Mouse (Mus musculus) limb, embryonic 15.5 days (tissue): ENCODE measurements around the gene Cwc25. TPM values are rescaled to one million over a fixed set of nuclear protein-coding genes. Genes with fewer than 3 reads are reported as not detected.
"Not testable (repeated sequence)": the region's sequence is repeated elsewhere in the genome, so short reads cannot be mapped to it uniquely, and the experiment has no call there.

Experiments used
- ATAC-seq: fragments of 200-750 bp; cut with Nextera tagmentation; 2 replicates; pipeline ENCODE4 v1.8.0; 2017; ENCODE audit warnings: low read depth, moderate TSS enrichment; ENCODE audit not compliant: insufficient number of reproducible peaks, low FRiP score, low TSS enrichment
- H3K27ac ChIP-seq: fragments of 300-500 bp; sonication (generic); 2 replicates; pipeline ENCODE4 v1.5.1; 2015; ENCODE audit warnings: moderate library complexity, mild to moderate bottlenecking, inconsistent platforms
- H3K27me3 ChIP-seq: fragments of 300-500 bp; sonication (generic); 2 replicates; pipeline ENCODE4 v1.6.1; 2015; ENCODE audit warnings: inconsistent platforms
- H3K36me3 ChIP-seq: fragments of 300-500 bp; sonication (generic); 2 replicates; pipeline ENCODE4 v1.6.1; 2015; ENCODE audit warnings: inconsistent platforms
- H3K4me1 ChIP-seq: fragments of 300-500 bp; sonication (generic); 2 replicates; pipeline ENCODE4 v1.6.1; 2015; ENCODE audit warnings: inconsistent platforms
- H3K4me2 ChIP-seq: fragments of 300-500 bp; sonication (generic); 2 replicates; pipeline ENCODE4 v1.6.1; 2015; ENCODE audit warnings: mild to moderate bottlenecking, inconsistent platforms
- H3K4me3 ChIP-seq: fragments of 300-500 bp; sonication (generic); 2 replicates; pipeline ENCODE4 v1.5.1; 2015; ENCODE audit warnings: mild to moderate bottlenecking, inconsistent platforms
- H3K9ac ChIP-seq: fragments of 300-500 bp; sonication (generic); 2 replicates; pipeline ENCODE4 v1.6.1; 2015; ENCODE audit warnings: inconsistent platforms
- H3K9me3 ChIP-seq: fragments of 300-500 bp; sonication (generic); 2 replicates; pipeline ENCODE4 v1.6.1; 2016; ENCODE audit warnings: inconsistent platforms
- WGBS: fragments of 180-500 bp; shearing (Covaris S2); methylation state at CpG from one replicate; pipeline ENCODE4 v1.1.7; 2015; 5-methylcytosine and 5-hydroxymethylcytosine counted together
- polyA plus RNA-seq: library from polyadenylated mRNA; unstranded; fragments of >200 nt; fragmentation: Nextera tagmentation; extraction: Ambion mirVana; gene quantifications from 2 replicates; pipeline ENCODE4 v1.2.1, GENCODE M21; 2015

Gene Cwc25
- polyA plus RNA-seq, 1 experiment from 2014 or later = 19.1 TPM

DNA sequence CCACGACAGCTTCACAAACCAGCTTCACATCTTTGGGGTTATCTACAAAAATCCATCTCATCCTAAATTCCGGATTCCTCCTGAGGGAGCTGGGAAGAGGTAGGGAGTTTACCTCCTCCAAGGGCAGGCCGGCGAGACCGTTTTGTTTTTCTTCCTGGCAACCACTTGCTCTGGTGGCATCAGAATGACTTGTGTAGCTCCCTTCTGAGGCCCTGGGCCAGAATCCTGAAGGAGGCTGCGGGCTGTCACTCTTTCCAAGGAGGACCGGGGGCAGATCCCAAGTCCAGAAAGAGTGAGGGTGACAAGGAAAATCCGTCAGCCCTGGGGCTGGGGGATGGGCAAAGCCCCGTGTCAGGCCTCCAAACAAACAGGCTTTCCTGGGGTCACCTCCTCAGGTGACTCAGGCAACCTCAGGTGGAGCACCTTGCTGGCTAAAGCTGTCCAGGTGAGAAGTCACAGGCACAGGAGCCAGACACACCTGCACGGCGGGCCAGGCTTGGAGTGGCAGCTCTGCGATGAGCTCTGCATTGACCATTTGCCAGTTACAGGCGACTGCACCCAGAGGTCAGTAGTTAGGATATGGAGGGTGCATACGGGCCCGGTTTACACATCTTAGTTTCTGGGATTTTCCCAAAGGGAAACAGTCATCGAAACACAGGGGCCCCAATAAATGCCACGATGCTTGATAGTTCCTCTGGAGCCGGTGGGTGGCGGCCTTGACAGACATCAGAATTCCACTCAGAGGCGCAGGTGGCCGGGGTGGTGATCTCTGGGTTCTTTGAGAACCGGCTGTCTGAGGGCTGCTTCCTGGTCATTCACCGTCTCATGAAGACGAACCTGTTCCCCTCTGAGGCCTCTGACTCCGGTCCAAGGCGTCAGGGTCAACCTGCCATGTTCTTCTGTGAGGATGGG is 48.7 kb downstream of the Cwc25 start:
- peaks cover 81% of the 10 kb centered on the region for H3K36me3 ChIP-seq
- 85% methylated on average over 26 of the region's 26 CpGs for WGBS
- no peaks in the 10 kb centered on the region for H3K27me3 ChIP-seq
- ATAC-seq = no peak
- no peak overlapping the region for H3K4me2 ChIP-seq
- no peaks in the 10 kb centered on the region for H3K4me1 ChIP-seq
- no peak overlapping the region for H3K4me3 ChIP-seq
- no peak overlapping the region for H3K9ac ChIP-seq
- no peak overlapping the region for H3K27ac ChIP-seq
- no peaks in the 10 kb centered on the region for H3K9me3 ChIP-seq

DNA sequence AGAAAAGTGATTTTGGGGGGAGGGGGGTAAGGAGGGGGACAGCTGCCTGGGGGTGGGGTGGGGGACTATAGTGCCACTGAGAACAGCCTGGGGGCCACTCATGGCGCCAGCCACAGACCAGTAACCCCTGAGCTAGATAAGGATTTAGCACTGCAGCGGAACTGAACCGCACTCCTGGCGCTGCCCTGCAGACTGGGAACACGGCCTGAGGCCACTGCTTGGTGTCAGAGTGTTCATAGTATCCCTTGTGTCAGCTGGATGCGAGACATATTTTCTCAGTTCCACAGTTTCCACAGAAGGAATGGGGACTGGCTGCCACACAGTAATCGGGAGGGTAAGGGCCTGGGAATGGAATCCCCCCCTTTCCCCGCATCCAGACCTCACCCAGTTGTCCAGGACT is 50.3 kb downstream of the Cwc25 start:
- H3K9me3 ChIP-seq = no peaks in the 10 kb centered on the region

DNA sequence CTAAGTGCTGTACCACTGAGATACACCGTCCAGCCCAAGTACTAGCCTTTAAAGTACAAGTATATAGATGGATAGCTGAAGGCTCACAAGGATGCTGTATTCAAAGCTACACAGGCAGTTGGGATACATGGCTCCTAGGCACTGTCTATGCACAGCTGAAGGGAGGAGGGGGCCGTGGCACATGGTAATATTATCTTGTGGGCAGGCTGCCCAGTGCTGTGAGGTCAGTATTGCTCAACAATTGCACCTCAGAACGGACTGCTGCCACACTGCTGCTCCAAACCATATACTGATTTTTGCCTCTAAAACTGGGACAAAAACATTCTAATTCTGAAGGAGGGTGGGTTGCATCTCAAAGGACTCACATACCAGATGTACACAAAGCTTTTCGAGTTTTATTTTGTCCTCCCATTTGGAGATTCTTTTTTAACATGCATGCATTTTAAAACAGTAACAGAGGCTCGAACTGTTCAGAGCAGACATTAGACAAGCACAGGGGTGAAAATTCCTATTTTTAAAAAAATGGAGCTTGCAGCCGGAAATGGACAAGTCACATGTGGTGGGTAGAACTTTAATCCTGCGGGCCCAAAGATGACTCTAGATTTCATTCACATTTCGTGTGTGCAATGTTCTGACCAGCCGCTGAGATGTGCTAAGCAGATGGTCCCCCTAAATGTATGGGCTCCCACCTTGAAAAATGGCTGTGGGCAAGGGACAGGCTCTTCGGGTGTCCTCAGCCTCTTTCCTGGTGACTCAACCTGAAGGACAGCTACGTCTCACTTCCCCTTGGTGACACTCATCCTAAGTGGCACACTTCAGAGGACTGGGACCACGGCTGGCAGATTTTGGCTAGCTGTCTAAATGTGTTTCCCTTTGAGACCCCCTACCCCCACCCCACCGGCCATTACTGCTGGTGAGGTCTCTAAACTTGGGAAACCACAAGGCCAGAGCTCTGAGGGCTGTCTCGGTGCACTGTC is 51.3 kb downstream of the Cwc25 start:
- Histone ChIP-seq H3K4me1 (no peaks in the 10 kb centered on the region), H3K9me3 (no peaks in the 10 kb centered on the region), H3K9ac (no peak overlapping the region), H3K36me3 (peaks cover 71% of the 10 kb centered on the region), H3K4me2 (no peak overlapping the region), H3K4me3 (no peak overlapping the region), H3K27me3 (no peaks in the 10 kb centered on the region), H3K27ac (peak overlapping the region; percentile 18; the same call in 1 of the 2 replicates)
- WGBS = 83% methylated on average over 14 of the region's 14 CpGs
- 0 out of 2 replicates have a peak, but pooled peaks have one; percentile 27 for ATAC-seq

More for the DNA sequence above, 50.3 kb downstream of the Cwc25 start:
- H3K4me2 ChIP-seq = no peak overlapping the region
- 91% methylated on average over 8 of the region's 8 CpGs for WGBS
- H3K9ac ChIP-seq = no peak overlapping the region
- H3K27me3 ChIP-seq = no peaks in the 10 kb centered on the region
- peak overlapping the region; percentile 27; the same call in 1 of the 2 replicates for H3K27ac ChIP-seq
- peaks cover 81% of the 10 kb centered on the region for H3K36me3 ChIP-seq
- H3K4me1 ChIP-seq = no peaks in the 10 kb centered on the region
- no peak for ATAC-seq
- no peak overlapping the region for H3K4me3 ChIP-seq

DNA sequence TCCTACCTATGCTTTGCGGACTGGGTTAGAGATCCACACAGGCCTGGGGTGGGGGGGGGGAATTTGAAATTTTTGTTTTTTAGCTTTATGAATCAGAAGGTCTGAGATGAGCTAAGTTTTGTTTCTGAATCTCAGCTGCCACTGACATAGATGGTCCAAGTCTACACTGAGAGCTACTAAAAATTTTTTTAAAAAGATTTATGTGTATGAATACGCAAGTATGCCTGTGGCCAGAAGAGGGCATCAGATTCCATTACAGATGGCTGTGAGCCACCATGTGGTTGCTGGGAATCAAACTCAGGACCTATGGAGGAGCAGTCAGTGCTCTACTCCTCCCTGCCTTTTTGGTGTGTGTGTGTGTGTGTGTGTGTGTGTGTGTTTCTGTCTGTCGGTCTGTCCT is 52.0 kb downstream of the Cwc25 start:
- no peaks in the 10 kb centered on the region for H3K4me1 ChIP-seq
- no peaks in the 10 kb centered on the region for H3K9me3 ChIP-seq
- H3K9ac ChIP-seq = no peak overlapping the region
- 94% methylated on average over 3 of the region's 3 CpGs for WGBS
- H3K36me3 ChIP-seq = peaks cover 65% of the 10 kb centered on the region
- no peak overlapping the region for H3K4me3 ChIP-seq
- no peak overlapping the region for H3K27ac ChIP-seq
- ATAC-seq = 0 out of 2 replicates have a peak, but pooled peaks have one; percentile 8
- no peaks in the 10 kb centered on the region for H3K27me3 ChIP-seq
- H3K4me2 ChIP-seq = no peak overlapping the region

DNA sequence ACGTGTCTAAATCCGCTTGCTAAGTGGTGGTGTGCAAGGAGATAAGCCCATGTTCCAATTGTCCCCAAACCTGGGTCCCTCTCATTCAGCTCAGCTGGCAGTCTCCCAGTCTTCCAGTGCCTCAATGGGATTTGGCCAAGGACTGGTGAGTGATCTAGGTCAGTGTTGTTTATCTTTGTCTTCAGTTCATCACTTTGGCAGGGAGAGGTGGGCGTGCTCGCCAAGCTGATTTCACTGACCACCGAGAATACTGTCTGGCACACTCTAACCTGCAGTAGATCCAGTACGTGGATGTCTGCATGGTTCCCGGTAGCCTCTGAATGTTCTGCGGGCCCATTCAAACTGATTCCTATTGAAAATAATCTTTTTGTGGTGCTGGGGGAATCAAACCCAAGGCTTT is 52.5 kb downstream of the Cwc25 start:
- Histone ChIP-seq H3K4me2 (no peak overlapping the region), H3K9me3 (no peaks in the 10 kb centered on the region), H3K4me1 (no peaks in the 10 kb centered on the region), H3K4me3 (no peak overlapping the region), H3K27me3 (no peaks in the 10 kb centered on the region), H3K27ac (no peak overlapping the region), H3K36me3 (peaks cover 65% of the 10 kb centered on the region), H3K9ac (no peak overlapping the region)
- no peak for ATAC-seq
- 91% methylated on average over 8 of the region's 8 CpGs for WGBS

DNA sequence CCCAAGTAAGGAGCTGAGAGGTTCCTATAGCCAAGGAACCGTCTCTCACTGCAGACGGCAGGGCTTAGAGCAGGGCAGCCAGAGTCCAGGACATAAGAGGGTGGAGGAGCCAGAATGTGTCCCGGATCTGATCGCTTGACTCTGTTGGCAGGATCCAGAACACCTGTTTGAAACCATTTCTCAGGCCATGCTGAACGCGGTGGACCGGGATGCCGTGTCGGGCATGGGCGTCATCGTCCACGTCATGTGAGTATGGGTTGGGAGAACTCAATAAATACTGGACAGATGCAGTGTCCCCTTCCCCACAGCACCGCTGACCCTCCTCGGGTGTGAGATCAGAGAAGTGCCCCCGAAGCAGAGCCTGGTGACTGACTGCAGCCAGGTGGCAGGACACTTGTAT is 54.1 kb downstream of the Cwc25 start:
- Histone ChIP-seq H3K27ac (no peak overlapping the region), H3K4me3 (no peak overlapping the region), H3K4me1 (no peaks in the 10 kb centered on the region), H3K9ac (no peak overlapping the region), H3K36me3 (peaks cover 57% of the 10 kb centered on the region), H3K27me3 (no peaks in the 10 kb centered on the region), H3K4me2 (no peak overlapping the region), H3K9me3 (no peaks in the 10 kb centered on the region)
- WGBS = 92% methylated on average over 15 of the region's 15 CpGs
- ATAC-seq = no peak

DNA sequence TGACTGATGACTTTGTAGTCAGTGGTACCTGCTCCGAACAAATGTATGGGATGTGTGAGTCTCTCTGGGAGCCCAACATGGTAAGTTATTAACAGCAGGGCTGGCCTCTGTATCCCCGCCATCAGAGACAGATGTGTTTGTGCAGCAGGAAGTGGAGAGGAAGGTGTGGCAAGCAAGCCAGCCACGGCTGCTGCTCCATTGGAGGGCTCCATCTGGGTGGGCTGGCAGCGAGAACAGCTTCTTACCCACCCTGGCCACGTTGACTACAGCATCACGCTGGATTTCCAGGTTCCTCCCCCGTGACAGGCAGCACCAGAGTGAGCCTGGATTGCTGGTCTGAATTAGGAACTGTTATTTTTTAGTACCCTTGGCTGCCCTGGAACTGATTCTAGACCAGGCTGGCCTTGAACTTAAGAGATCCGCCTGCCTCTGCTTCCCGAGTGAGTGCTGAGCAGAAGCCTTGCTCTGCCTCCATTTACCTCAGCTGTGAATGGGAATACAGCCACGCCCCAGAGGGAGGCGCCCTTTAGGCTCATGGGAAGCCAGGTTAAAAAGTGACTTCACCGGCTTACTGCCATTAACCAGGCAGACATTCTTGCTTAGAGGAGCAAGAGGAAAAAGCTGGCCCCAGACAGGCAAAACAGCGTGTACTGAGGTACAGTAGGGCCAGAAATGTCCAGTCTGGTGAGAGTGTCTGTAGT is 55.0 kb downstream of the Cwc25 start:
- no peak overlapping the region for H3K4me2 ChIP-seq
- no peaks in the 10 kb centered on the region for H3K9me3 ChIP-seq
- no peaks in the 10 kb centered on the region for H3K4me1 ChIP-seq
- ATAC-seq = no peak
- H3K4me3 ChIP-seq = no peak overlapping the region
- H3K36me3 ChIP-seq = peaks cover 62% of the 10 kb centered on the region
- 0 out of 2 replicates have a peak overlapping the region, but pooled peaks have one; percentile 4 for H3K27ac ChIP-seq
- no peak overlapping the region for H3K9ac ChIP-seq
- 73% methylated on average over 13 of the region's 13 CpGs for WGBS
- no peaks in the 10 kb centered on the region for H3K27me3 ChIP-seq

DNA sequence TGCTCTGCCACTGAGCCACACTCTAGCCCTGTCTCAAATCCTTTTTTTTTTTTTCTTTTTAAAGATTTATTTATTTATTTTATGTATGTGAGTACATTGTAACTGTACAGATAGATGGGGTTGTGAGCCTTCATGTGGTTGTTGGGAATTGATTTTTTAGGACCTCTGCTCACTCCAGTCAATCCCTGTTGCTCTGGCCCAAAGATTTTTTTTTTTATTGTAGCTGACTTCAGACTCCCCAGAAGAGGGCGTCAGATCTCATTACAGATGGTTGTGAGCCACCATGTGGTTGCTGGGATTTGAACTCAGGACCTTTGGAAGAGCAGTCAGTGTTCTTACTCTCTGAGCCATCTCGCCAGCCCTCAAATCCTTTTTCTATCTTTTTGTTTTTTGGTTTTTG is 56.3 kb downstream of the Cwc25 start:
- H3K27ac ChIP-seq, H3K4me2 ChIP-seq, H3K4me1 ChIP-seq, H3K4me3 ChIP-seq, H3K9me3 ChIP-seq, ATAC-seq, H3K27me3 ChIP-seq, H3K9ac ChIP-seq: not testable (repeated sequence)
- peaks cover 62% of the 10 kb centered on the region for H3K36me3 ChIP-seq
- WGBS = 73% methylated on average over 2 of the region's 2 CpGs

DNA sequence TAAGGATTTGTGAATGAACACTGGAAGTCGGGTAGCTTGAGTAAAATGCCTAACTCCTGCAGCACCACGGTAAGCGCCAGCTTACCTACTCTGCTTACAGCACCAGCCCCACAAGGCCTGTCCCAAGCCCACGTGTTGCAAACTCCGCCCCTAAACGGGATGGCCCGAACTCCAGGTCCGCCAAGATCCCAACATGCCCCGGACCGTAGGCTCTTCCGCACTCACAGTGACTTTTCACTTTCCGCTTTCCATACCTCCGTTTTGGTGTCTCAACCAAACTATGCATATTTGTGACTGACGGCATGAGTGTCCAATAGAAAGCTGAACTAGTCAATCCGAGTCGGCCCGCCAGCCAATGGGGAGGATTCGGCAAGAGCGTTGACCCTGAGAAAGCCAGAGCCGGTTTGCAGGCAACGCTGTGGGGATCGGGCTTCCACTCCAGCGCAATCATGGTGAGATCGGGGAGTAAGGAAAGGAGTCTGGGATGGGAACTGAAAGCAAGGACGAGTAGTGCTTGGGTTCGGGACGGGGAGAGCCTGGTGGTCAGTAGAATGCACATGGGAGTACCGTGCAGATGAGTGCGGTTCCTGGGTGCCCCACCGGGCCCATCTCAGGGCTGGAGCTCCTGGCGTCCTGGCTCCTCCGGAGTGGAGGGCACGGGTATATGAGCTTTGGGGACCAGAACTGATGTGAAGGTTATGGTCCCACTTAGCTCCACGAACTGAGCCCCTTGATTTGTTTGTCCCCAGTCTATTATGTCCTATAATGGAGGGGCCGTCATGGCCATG is 63.1 kb downstream of the Cwc25 start, which contains the start of gene Psmb3:
TSS of gene Psmb3 (plus strand) at position 361 of the 788 bp plus-strand sequence.
- Histone ChIP-seq H3K27ac (peak within 1 kb of the TSS; percentile 89), H3K9ac (peak within 1 kb of the TSS; percentile 64), H3K27me3 (no peaks in the 10 kb centered on the region), H3K4me1 (peaks cover 27% of the 10 kb centered on the region), H3K9me3 (no peaks in the 10 kb centered on the region), H3K36me3 (peaks cover 26% of the 10 kb centered on the region), H3K4me2 (peak within 1 kb of the TSS; percentile 83), H3K4me3 (peak within 1 kb of the TSS; percentile 90)
- peak; percentile 89 for ATAC-seq
- WGBS = under 1% methylated on average over 35 of the region's 35 CpGs

DNA sequence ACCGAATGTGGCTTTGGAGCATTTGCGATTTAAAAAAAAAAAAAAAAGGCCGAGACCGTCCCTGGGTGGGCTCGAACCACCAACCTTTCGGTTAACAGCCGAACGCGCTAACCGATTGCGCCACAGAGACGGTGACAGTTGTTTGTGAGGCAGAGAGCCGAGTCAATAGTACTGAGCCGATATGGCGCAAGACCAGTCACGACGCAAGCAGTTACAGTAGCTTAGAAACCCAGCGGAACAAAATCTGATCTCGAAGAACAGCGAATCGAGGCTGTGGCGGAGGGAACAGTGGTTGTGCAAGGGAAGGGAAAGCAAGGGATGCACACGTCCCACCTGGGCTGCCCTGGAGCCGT is 64.0 kb downstream of the Cwc25 start:
- peak overlapping the region; percentile 89 for H3K27ac ChIP-seq
- WGBS = under 1% methylated on average over 24 of the region's 24 CpGs
- no peaks in the 10 kb centered on the region for H3K9me3 ChIP-seq
- peaks cover 35% of the 10 kb centered on the region for H3K4me1 ChIP-seq
- H3K4me2 ChIP-seq = peak overlapping the region; percentile 83
- ATAC-seq = no peak
- no peaks in the 10 kb centered on the region for H3K27me3 ChIP-seq
- H3K4me3 ChIP-seq = peak overlapping the region; percentile 90
- H3K9ac ChIP-seq = peak overlapping the region; percentile 48
- peaks cover 21% of the 10 kb centered on the region for H3K36me3 ChIP-seq
